Mouse (Mus musculus) G1E (cell line): Measurements from ENCODE around the gene Rgs10. TPM values are rescaled to one million over a fixed set of nuclear protein-coding genes. Genes with fewer than 3 reads are reported as not detected.

Source experiments
- ATAC-seq: 2 replicates; pipeline ENCODE4 v1.8.0; 2016; ENCODE audit warnings: mild to moderate bottlenecking; ENCODE audit not compliant: insufficient number of reproducible peaks, poor library complexity, low FRiP score, severe bottlenecking; ENCODE audit errors: extremely low read depth
- DNase-seq: peaks from one replicate; pipeline ENCODE4 v3.0.0; 2012; ENCODE audit warnings: low spot score
- H3K27me3 ChIP-seq: 2 replicates; pipeline ENCODE4 v1.6.1; 2012; ENCODE audit warnings: mild to moderate bottlenecking, low read length, inconsistent platforms; ENCODE audit not compliant: insufficient read depth
- H3K36me3 ChIP-seq: replicated peaks from 2 replicates; pipeline ENCODE3; 2012; ENCODE audit warnings: mild to moderate bottlenecking, inconsistent platforms
- H3K4me1 ChIP-seq: 2 replicates; pipeline ENCODE4 v1.6.1; 2012; ENCODE audit warnings: low read depth, low read length, inconsistent platforms, mixed read lengths; ENCODE audit not compliant: insufficient read depth
- H3K4me3 ChIP-seq: 2 replicates; pipeline ENCODE4 v1.5.1; 2012; ENCODE audit warnings: low read depth, mild to moderate bottlenecking, inconsistent platforms, low read length, moderate library complexity, mixed read lengths
- H3K9me3 ChIP-seq: replicated peaks from 2 replicates; pipeline ENCODE4 v1.6.1; 2012; ENCODE audit warnings: inconsistent platforms
- CTCF ChIP-seq: IDR thresholded peaks from 2 replicates; pipeline ENCODE4 v1.5.1; 2012; ENCODE audit warnings: low read depth, low read length, inconsistent platforms, mixed read lengths
- GATA1 ChIP-seq: IDR thresholded peaks from 2 replicates; pipeline ENCODE4 v1.6.1; 2012; ENCODE audit warnings: borderline replicate concordance, low read length, inconsistent platforms, mixed read lengths
- GATA2 ChIP-seq: IDR thresholded peaks from 2 replicates; pipeline ENCODE4 v1.6.1; 2012; ENCODE audit warnings: low read depth, low read length, inconsistent platforms, borderline replicate concordance
- POLR2AphosphoS5 ChIP-seq: IDR thresholded peaks from 2 replicates; pipeline ENCODE4 v1.6.1; 2012; ENCODE audit warnings: low read depth, low read length, inconsistent platforms; ENCODE audit not compliant: insufficient replicate concordance
- TAL1 ChIP-seq: conservative IDR thresholded peaks from 2 replicates; pipeline ENCODE4 v1.6.1; 2012; ENCODE audit warnings: low read depth, low read length, inconsistent platforms, mixed read lengths
- polyA plus RNA-seq: library from polyadenylated mRNA; stranded (reverse); fragments of >175 nt; gene quantifications from 2 replicates; pipeline ENCODE4 v1.2.3, GENCODE M21; 2012
- total RNA-seq, 2 experiments: library from RNA; stranded (forward) in 1 of 2; stranded (reverse) in 1 of 2; fragments of 200-1000 nt in 1 of 2; fragments of >200 nt in 1 of 2; fragmentation: Nextera tagmentation in 1 of 2; gene quantifications; 2 replicates each; pipeline ENCODE4 v1.2.3; 2014 to 2017

Rgs10 gene
- total and polyA plus RNA-seq, 3 experiments, result 121 to 172 (median 133) TPM

DNA sequence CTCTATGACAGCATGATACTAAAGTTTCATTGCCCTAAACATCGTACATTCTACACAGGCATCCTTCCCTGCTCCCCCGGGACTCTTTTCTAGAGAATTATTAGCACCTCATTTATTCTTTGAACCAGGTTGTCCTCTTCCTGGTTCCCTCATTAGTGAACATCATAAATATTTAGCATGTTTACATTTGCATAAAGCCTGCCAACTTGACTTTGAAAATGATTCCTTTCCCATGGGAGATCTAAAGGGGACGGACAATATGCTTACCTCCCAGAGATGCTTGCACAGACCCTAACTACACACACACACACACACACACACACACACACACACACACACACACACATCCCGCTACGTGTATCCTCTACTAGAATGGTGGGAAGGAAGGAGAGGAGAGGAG, 67.4 kb downstream of the Rgs10 start:
- no peak for ATAC-seq
- Histone ChIP-seq H3K4me1 (peaks cover 18% of the 10 kb centered on the region), H3K27me3 (peaks cover 2% of the 10 kb centered on the region; the same call in 1 of the 2 replicates), H3K9me3 (no peaks in the 10 kb centered on the region), H3K36me3 (no peaks in the 10 kb centered on the region), H3K4me3 (no peak overlapping the region)
- TF ChIP-seq GATA2 (no peak), CTCF (no peak), TAL1 (no peak), POLR2AphosphoS5 (no peak), GATA1 (no peak)
- DNase-seq, result no peak

DNA sequence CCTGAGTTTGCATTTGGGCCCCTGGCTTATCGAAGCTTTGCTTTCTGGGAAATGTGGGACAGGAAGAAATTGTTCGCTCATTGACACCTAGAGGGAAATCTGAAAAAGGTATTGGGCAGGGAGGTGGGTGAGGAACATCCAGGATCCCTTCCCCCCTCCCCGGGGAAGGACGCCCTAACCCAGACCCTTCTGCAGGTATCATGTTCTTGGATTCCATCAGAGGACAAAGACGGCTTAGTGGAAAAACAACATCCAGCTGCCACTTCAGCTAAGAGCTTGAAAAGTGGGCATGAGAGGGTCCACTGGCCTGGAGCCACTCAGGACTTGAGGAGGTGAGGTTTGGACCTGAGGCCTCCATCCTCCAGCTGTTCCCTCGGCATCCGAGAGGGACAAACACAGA, 68.2 kb downstream of the Rgs10 start:
- peaks cover 22% of the 10 kb centered on the region for H3K4me1 ChIP-seq
- TF ChIP-seq POLR2AphosphoS5 (no peak), GATA2 (no peak), CTCF (no peak), TAL1 (no peak), GATA1 (no peak)
- peaks cover 2% of the 10 kb centered on the region; the same call in 1 of the 2 replicates for H3K27me3 ChIP-seq
- no peaks in the 10 kb centered on the region for H3K36me3 ChIP-seq
- DNase-seq, result no peak
- H3K9me3 ChIP-seq, result no peaks in the 10 kb centered on the region
- no peak overlapping the region for H3K4me3 ChIP-seq
- ATAC-seq, result no peak

DNA sequence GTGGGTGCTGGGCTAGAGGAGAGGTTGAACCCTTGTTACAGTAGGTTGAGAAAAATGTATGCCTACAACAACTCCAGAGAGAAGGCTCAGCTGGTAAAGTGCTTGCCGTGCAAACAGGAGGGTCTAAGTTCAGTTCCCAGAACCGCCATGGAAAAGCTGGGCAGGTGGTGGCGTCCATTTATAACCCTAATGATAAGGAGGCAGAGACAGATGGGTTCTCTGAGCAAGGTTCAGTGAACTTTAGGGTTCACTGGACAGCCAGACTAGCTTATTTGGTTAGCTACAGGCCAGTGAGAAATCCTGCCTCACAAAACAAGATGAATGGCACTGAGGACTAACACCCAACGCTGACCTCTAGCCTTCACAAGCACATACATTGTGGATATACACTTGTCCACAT, 68.8 kb downstream of the Rgs10 start:
- no peak for DNase-seq

DNA sequence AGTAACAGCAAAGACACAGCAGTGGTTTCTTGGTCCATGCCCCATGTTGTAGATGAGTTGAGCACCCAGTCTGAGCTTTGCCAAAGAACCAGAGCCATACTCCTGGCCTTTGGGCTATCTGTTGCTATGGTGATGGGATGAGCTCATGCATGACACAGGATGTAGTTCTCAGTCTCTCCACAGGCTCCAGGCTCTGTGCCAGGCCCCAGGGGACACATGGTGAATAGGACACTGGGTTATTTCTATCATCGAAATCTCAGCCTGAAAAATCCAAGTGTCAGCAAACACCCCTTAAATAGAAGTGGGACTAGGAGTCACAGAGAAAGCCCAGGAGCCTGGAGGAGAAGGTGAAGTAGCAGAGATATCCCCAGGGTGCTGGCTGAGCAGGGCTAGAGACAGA, 70.0 kb downstream of the Rgs10 start:
- Histone ChIP-seq H3K27me3 (no peaks in the 10 kb centered on the region; the same call in 1 of the 2 replicates), H3K4me3 (no peak overlapping the region), H3K4me1 (peaks cover 27% of the 10 kb centered on the region), H3K9me3 (0 out of 2 replicates have a peak, but pooled peaks cover 2% of the 10 kb centered on the region), H3K36me3 (no peaks in the 10 kb centered on the region)
- no peak for ATAC-seq
- TF ChIP-seq GATA1 (no peak), GATA2 (no peak), TAL1 (no peak), POLR2AphosphoS5 (no peak), CTCF (no peak)
- DNase-seq, result no peak

More for the DNA sequence above, 68.8 kb downstream of the Rgs10 start:
- no peak overlapping the region for H3K4me3 ChIP-seq
- no peak for ATAC-seq
- H3K9me3 ChIP-seq, result no peaks in the 10 kb centered on the region
- H3K27me3 ChIP-seq, result peaks cover 2% of the 10 kb centered on the region; the same call in 1 of the 2 replicates
- peaks cover 27% of the 10 kb centered on the region for H3K4me1 ChIP-seq
- H3K36me3 ChIP-seq, result no peaks in the 10 kb centered on the region
- TF ChIP-seq TAL1, result no peak
- TF ChIP-seq POLR2AphosphoS5, result no peak
- no peak for TF ChIP-seq GATA1
- no peak for TF ChIP-seq CTCF
- TF ChIP-seq GATA2, result no peak

DNA sequence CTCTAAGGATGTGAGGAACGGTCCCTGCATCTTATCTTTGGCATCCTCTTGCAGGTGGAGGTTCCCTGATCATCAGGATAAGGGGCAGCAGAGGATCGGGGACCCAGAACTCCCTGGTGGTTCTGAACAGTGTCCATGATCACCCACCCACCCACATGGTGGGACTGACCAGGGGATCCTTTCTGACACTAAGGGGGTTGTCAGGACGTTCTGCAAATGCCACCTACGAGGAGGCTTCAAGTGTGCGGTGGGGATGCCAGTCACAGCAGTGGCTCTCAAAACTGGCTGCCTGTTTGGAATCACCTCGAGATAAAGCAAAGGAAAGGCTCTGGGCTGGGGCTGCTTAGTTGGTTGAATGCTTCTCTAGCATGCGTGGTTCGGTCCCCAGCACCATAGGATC, 71.6 kb downstream of the Rgs10 start:
- TF ChIP-seq GATA2 (no peak), TAL1 (no peak), POLR2AphosphoS5 (no peak), GATA1 (no peak), CTCF (no peak)
- no peaks in the 10 kb centered on the region for H3K36me3 ChIP-seq
- H3K9me3 ChIP-seq, result peaks cover 5% of the 10 kb centered on the region; the same call in 1 of the 2 replicates
- peaks cover 27% of the 10 kb centered on the region for H3K4me1 ChIP-seq
- no peak overlapping the region for H3K4me3 ChIP-seq
- no peak for ATAC-seq
- DNase-seq, result no peak
- H3K27me3 ChIP-seq, result no peaks in the 10 kb centered on the region; the same call in 1 of the 2 replicates

DNA sequence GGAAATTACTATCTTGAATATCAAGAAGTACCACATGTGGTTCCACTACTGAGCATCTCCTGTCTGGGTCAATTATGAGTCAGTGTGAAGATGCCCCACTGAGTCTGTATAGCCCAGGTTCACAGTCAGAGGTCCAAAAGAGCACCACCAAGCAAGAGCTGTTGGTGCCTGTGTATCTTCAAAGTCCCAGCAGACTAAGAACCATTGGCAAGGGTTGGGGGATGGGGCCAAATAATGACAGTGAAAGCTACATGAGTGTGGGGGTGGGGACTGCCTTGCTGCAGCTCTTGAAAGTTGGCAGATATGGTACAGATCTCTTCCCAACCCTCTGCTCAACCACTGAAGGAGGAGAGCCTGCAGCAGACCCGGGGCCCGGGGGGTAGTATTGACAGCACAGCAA, 72.0 kb downstream of the Rgs10 start:
- peaks cover 5% of the 10 kb centered on the region; the same call in 1 of the 2 replicates for H3K9me3 ChIP-seq
- no peak for ATAC-seq

More for the DNA sequence above, 72.0 kb downstream of the Rgs10 start:
- Histone ChIP-seq H3K4me3 (no peak overlapping the region), H3K36me3 (no peaks in the 10 kb centered on the region), H3K27me3 (no peaks in the 10 kb centered on the region; the same call in 1 of the 2 replicates), H3K4me1 (peaks cover 27% of the 10 kb centered on the region)
- DNase-seq, result no peak
- TF ChIP-seq GATA2 (no peak), POLR2AphosphoS5 (no peak), TAL1 (no peak)
